Mouse (Mus musculus): ENCODE data around the gene Tmem120b.

The Tmem120b gene

GRCm38 (mm10) chr5:123129170-123129757, 61.0 kb downstream of the Tmem120b start:
- DNase-seq (ENCODE audit: low read depth): no peak

- no peak for DNase-seq (ENCODE audit: low read depth)
These were observed 62.0 kb downstream of the Tmem120b start for GRCm38 (mm10) chr5:123130030-123130813.

- DNase-seq (ENCODE audit: low read depth): no peak
These were observed 62.6 kb downstream of the Tmem120b start for GRCm38 (mm10) chr5:123130814-123131148.

- peak; percentile 96 for DNase-seq (ENCODE audit: low read depth)
These were observed 64.3 kb downstream of the Tmem120b start, which contains the start of gene Rhof for GRCm38 (mm10) chr5:123132308-123133071. TSS of gene Rhof (minus strand) at chr5:123132692.

GRCm38 (mm10) chr5:123133083-123133783, 65.0 kb downstream of the Tmem120b start:
- peak; percentile 96 for DNase-seq (ENCODE audit: low read depth)

GRCm38 (mm10) chr5:123133784-123134143, 65.5 kb downstream of the Tmem120b start:
- no peak for DNase-seq (ENCODE audit: low read depth)

- DNase-seq (ENCODE audit: low read depth): no peak
These were observed 66.1 kb downstream of the Tmem120b start for GRCm38 (mm10) chr5:123134186-123134874.

- no peak for DNase-seq (ENCODE audit: low read depth)
These were observed 66.7 kb downstream of the Tmem120b start for GRCm38 (mm10) chr5:123134875-123135382.

- no peak for DNase-seq (ENCODE audit: low read depth)
These were observed 67.5 kb downstream of the Tmem120b start for GRCm38 (mm10) chr5:123135471-123136360.

GRCm38 (mm10) chr5:123136361-123137043, 68.3 kb downstream of the Tmem120b start:
- DNase-seq (ENCODE audit: low read depth): peak; percentile 53

- DNase-seq (ENCODE audit: low read depth): peak; percentile 61
These were observed 69.1 kb downstream of the Tmem120b start for GRCm38 (mm10) chr5:123137044-123137909.

GRCm38 (mm10) chr5:123137910-123138229, 69.7 kb downstream of the Tmem120b start:
- no peak for DNase-seq (ENCODE audit: low read depth)

- DNase-seq (ENCODE audit: low read depth): peak; percentile 56
These were observed 70.2 kb downstream of the Tmem120b start for GRCm38 (mm10) chr5:123138230-123138911.

GRCm38 (mm10) chr5:123138953-123139721, 70.9 kb downstream of the Tmem120b start:
- peak; percentile 79 for DNase-seq (ENCODE audit: low read depth)

GRCm38 (mm10) chr5:123139722-123140627, 71.8 kb downstream of the Tmem120b start:
- DNase-seq (ENCODE audit: low read depth): peak; percentile 60

Data from naive thymus-derived CD4-positive, alpha-beta T cell, adult 2 months (primary cell).